Mouse (Mus musculus) bone marrow macrophage, adult 2 months (primary cell): ENCODE measurements around the gene Ispd.

ENCODE experiments used
- CTCF ChIP-seq: IDR thresholded peaks from 2 replicates; pipeline ENCODE4 v1.5.1; 2012; ENCODE audit warnings: low read depth, mild to moderate bottlenecking, low read length, moderate library complexity
- POLR2A ChIP-seq: IDR thresholded peaks from 2 replicates; pipeline ENCODE4 v1.6.1; 2012; ENCODE audit warnings: mild to moderate bottlenecking, low read depth, low read length, borderline replicate concordance

DNA sequence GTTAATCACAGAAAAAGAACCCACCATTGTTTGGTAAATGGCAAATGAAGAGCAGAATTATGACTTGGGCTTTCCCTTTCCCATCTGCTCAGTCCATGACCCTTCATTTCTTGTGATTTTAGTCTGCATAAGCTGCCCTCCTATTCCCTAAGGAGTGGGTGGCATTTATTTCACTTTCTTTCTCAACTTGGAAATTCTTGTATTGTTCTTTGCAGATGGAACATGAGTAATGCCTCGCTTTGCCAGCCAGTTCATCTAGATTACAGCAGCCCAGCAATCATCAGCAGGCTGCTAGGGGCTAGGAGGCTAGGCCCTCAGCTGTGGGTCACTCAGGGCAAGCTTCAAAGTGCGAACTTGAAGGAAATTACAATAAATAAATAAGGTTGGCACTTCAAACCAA lies 76.5 kb downstream of the Ispd start:
- no peak for TF ChIP-seq CTCF
- no peak for TF ChIP-seq POLR2A
